Mouse (Mus musculus) heart, postnatal 0 days (tissue): ENCODE data around the gene Mocs1. TPM values are rescaled to one million over a fixed set of nuclear protein-coding genes. Genes with fewer than 3 reads are reported as not detected.
"Not testable (repeated sequence)": the region's sequence is repeated elsewhere in the genome, so short reads cannot be mapped to it uniquely, and the experiment has no call there.

Source experiments
- ATAC-seq: fragments of 200-750 bp; cut with Nextera tagmentation; 2 replicates; pipeline ENCODE4 v1.8.0; 2017; ENCODE audit warnings: low read depth, moderate number of reproducible peaks, moderate library complexity; ENCODE audit not compliant: insufficient read depth
- DNase-seq: peaks from one replicate; pipeline ENCODE4 v3.0.0-alpha.2; 2016; ENCODE audit warnings: low spot score
- H3K27ac ChIP-seq: fragments of 300-500 bp; sonication (generic); 2 replicates; pipeline ENCODE4 v1.5.1; 2014; ENCODE audit warnings: low read depth, mild to moderate bottlenecking
- H3K27me3 ChIP-seq: fragments of 300-500 bp; sonication (generic); 2 replicates; pipeline ENCODE4 v1.6.1; 2014; ENCODE audit warnings: low read length, mixed read lengths; ENCODE audit not compliant: control insufficient read depth, insufficient read depth
- H3K36me3 ChIP-seq: fragments of 300-500 bp; sonication (generic); replicated peaks from 2 replicates; pipeline ENCODE4 v1.6.1; 2014; ENCODE audit warnings: low read length, mixed read lengths; ENCODE audit not compliant: control insufficient read depth, insufficient read depth
- H3K4me1 ChIP-seq: fragments of 300-500 bp; sonication (generic); 2 replicates; pipeline ENCODE4 v1.6.1; 2014; ENCODE audit warnings: antibody characterized with exemption; ENCODE audit not compliant: control insufficient read depth, insufficient read depth
- H3K4me2 ChIP-seq: fragments of 300-500 bp; sonication (generic); 2 replicates; pipeline ENCODE4 v1.6.1; 2014; ENCODE audit warnings: low read depth, mild to moderate bottlenecking, low read length, moderate library complexity
- H3K4me3 ChIP-seq: fragments of 300-500 bp; sonication (generic); 2 replicates; pipeline ENCODE4 v1.5.1; 2014; ENCODE audit warnings: low read depth, low read length
- H3K9ac ChIP-seq: fragments of 300-500 bp; sonication (generic); replicated peaks from 2 replicates; pipeline ENCODE4 v1.6.1; 2014; ENCODE audit warnings: low read depth, low read length, mixed read lengths
- H3K9me3 ChIP-seq: fragments of 300-500 bp; sonication (generic); replicated peaks from 2 replicates; pipeline ENCODE4 v1.6.1; 2016; ENCODE audit warnings: low read length; ENCODE audit not compliant: control insufficient read depth
- CTCF ChIP-seq: IDR thresholded peaks from 2 replicates; pipeline ENCODE4 v1.5.1; 2016; ENCODE audit warnings: antibody characterized with exemption, control low read depth, low read depth
- EP300 ChIP-seq: IDR thresholded peaks from 2 replicates; pipeline ENCODE4 v1.6.1; 2016; ENCODE audit warnings: antibody characterized with exemption, low read depth
- WGBS: fragments of 180-500 bp; shearing (Covaris S2); extraction: QIAGEN DNeasy Blood & Tissue Kit; methylation state at CpG from one replicate; pipeline ENCODE4 v1.1.7; 2014; 5-methylcytosine and 5-hydroxymethylcytosine counted together
- polyA plus RNA-seq: library from polyadenylated mRNA; unstranded; fragments of >200 nt; fragmentation: Nextera tagmentation; extraction: Ambion mirVana; gene quantifications from 2 replicates; pipeline ENCODE4 v1.2.1, GENCODE M21; 2015
- total RNA-seq: library from RNA; depleted of rRNA; stranded (reverse); fragments of >200 nt; gene quantifications from 2 replicates; pipeline ENCODE4 v1.2.3, GENCODE M21; 2014; ENCODE audit warnings: low replicate concordance

Gene Mocs1
- total and polyA plus RNA-seq, 2 experiments from 2014 or later: 2.8 to 13.1 TPM

DNA sequence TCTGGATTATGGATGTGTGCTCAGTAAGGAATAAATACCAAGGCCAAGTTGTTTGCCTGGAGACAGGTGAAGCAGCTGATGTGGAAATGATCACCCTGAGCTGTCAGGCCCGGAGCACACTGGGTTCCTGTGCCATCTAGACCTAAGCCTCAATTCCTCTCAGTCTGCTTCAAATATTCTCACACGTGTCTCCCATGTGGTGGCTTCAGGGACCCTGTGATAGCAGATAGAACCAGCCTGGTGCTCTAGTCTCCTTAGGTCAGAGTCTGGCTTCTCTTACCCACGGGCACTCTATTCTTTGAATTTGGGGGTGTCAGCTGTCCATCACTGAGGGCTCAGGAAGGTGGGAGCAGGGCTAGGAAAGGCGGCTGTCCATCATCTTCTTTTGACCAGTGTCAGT, 11.5 kb downstream of the Mocs1 start:
- Histone ChIP-seq H3K36me3 (peaks cover 46% of the 10 kb centered on the region), H3K4me3 (no peak overlapping the region), H3K9ac (no peak overlapping the region), H3K9me3 (no peaks in the 10 kb centered on the region), H3K4me2 (no peak overlapping the region), H3K27ac (no peak overlapping the region), H3K4me1 (no peaks in the 10 kb centered on the region), H3K27me3 (no peaks in the 10 kb centered on the region)
- WGBS: 78% methylated on average over 4 of the region's 4 CpGs
- DNase-seq: no peak
- ATAC-seq: no peak
- TF ChIP-seq EP300: no peak
- TF ChIP-seq CTCF: no peak

DNA sequence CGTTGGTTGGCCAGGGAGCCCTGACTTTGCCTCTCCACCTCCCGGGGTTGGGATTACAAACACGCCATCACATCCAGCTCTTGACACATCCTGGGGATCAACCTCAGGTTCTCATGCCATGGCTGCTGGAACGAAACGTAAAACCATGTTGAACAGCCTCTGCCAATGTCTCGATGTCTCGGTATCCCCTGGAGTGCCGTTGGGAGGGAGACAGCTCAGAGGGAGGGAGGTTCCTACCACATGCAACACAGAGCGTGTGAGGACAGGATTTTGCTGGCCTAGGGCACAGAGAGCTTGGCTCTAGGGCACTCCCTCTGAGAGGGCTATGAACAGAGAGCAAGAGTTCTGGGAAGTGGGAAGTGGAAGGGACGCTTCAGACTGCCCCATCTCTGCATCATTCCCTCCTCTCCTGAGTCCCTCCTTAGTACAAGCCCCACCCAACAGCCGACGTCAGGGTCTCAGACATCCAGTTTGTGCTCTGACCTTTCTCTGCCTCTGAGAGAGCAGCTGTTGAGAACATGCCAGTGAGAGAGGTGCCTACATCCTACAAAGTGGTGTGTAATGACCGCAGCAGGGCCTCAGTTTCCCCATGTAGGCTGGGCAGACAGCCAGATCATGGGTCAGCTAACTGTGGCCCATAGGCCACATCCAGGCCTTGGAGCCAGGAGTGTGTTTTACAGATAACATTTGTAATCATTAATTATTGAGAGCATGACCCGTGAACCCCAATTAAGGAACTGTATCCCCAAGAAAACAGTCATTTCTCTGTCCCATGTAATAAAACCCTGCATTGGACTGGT, 12.4 kb downstream of the Mocs1 start:
- TF ChIP-seq CTCF (no peak), EP300 (no peak)
- no peaks in the 10 kb centered on the region for H3K9me3 ChIP-seq
- WGBS: 73% methylated on average over 14 of the region's 14 CpGs

DNA sequence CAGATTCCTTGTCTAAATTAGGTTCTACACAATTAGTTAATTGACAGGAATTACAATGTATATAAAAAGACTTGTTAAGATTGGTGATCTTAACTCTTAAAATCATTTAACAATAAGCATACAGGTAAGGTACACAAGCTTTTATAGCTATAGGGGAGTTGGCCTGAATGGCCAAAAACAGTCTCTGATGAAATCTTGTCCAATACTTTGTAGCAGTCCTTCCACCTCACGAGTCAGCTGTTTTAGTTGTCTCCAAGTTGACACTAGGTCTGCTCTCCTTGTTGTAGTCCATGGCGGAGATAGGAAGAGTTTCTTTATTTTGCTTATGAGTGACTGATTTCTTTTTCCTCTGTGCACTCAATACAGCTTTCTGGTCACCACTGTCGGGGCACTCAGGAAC, 14.7 kb downstream of the Mocs1 start:
- not testable (repeated sequence) for H3K4me1 ChIP-seq, DNase-seq, H3K27me3 ChIP-seq, H3K9ac ChIP-seq, H3K4me2 ChIP-seq, H3K4me3 ChIP-seq, H3K27ac ChIP-seq, ATAC-seq, H3K9me3 ChIP-seq
- 59% methylated on average over 3 of the region's 3 CpGs for WGBS
- H3K36me3 ChIP-seq: peaks cover 22% of the 10 kb centered on the region

More for the DNA sequence above, 12.4 kb downstream of the Mocs1 start:
- H3K9ac ChIP-seq: no peak overlapping the region
- H3K4me2 ChIP-seq: no peak overlapping the region
- H3K4me1 ChIP-seq: no peaks in the 10 kb centered on the region
- no peak overlapping the region for H3K27ac ChIP-seq
- ATAC-seq (no peak), DNase-seq (no peak)
- no peak overlapping the region for H3K4me3 ChIP-seq
- H3K27me3 ChIP-seq: no peaks in the 10 kb centered on the region
- H3K36me3 ChIP-seq: peaks cover 38% of the 10 kb centered on the region

DNA sequence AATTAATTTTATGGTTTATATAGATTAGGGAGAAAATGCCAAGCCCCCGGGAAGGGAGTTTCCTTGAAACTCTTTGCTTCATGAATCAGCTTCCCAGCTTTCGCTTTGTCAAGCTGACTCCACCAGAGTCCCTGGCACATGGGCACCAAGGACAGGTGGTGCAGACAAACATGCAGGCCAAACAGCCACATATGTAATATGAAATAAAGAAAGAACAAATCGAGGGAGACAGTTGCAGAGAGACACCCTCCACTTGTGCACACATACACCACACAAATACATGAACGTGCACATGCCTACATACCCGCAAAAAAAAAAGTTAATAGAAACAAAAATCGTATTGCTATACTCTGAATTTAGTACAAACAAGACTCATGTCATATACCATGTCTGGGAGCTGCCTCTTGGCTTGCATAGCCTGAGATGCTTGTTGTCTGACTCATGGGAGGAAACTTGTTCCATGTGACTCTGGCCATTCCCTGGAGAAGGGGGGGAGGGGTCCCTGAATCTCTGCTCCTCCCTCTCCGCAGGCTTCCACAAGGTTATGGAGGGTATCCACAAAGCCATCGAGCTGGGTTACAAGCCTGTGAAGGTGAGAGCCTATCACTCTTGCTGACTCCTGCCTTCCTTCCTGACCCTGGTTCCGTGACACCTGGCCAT, 20.5 kb downstream of the Mocs1 start:
- peak; percentile 75 for DNase-seq
- Histone ChIP-seq H3K4me1 (peaks cover 8% of the 10 kb centered on the region; the same call in 1 of the 2 replicates), H3K36me3 (peaks cover 18% of the 10 kb centered on the region; the same call in 1 of the 2 replicates), H3K27me3 (no peaks in the 10 kb centered on the region), H3K27ac (no peak overlapping the region), H3K4me3 (no peak overlapping the region), H3K4me2 (no peak overlapping the region), H3K9me3 (no peaks in the 10 kb centered on the region), H3K9ac (no peak overlapping the region)
- peak; percentile 84 for ATAC-seq
- 54% methylated on average over 8 of the region's 9 CpGs for WGBS
- TF ChIP-seq EP300: no peak
- TF ChIP-seq CTCF: no peak

DNA sequence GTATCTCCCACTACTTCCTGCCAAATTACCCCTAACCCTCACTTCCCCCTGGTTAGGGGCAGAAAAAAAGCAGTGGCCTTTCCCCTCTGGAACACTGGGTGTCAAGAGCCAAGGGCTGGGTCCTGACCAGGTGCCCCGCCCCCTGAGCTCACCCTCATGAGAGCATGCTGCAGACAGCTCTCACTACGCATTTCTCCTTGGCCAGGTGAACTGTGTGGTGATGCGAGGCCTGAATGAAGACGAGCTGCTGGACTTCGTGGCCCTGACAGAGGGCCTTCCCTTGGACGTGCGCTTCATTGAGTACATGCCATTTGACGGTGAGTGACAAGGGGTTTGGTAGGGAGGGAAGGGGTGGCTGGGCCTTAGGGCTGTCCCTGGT, 21.1 kb downstream of the Mocs1 start:
- H3K4me1 ChIP-seq: peaks cover 8% of the 10 kb centered on the region; the same call in 1 of the 2 replicates
- H3K9me3 ChIP-seq: no peaks in the 10 kb centered on the region
- peak; percentile 53 for ATAC-seq
- H3K4me3 ChIP-seq: no peak overlapping the region
- H3K27me3 ChIP-seq: no peaks in the 10 kb centered on the region
- TF ChIP-seq EP300: no peak
- no peak for TF ChIP-seq CTCF
- DNase-seq: no peak
- WGBS: 80% methylated on average over 8 of the region's 8 CpGs
- no peak overlapping the region for H3K27ac ChIP-seq
- no peak overlapping the region for H3K9ac ChIP-seq
- no peak overlapping the region for H3K4me2 ChIP-seq
- H3K36me3 ChIP-seq: peaks cover 23% of the 10 kb centered on the region
